Mouse (Mus musculus) heart, adult 18-20 months (tissue): ENCODE data around the gene Impad1. TPM values are rescaled to one million over a fixed set of nuclear protein-coding genes. Genes with fewer than 3 reads are reported as not detected.

ENCODE experiments used
- DNase-seq, 2 experiments: peaks; one replicate each; pipeline ENCODE4 v3.0.0; 2021 to 2022; ENCODE audit warnings: mixed read lengths in 1 of 2
- long read RNA-seq, 2 experiments: library from polyadenylated mRNA; stranded (forward); transcript quantifications; one replicate each; pipeline ENCODE4 v2.0.0; 2021
- total RNA-seq, 2 experiments: library from RNA; stranded (reverse); gene quantifications; 2 replicates each; pipeline ENCODE4 v1.2.3; 2021

The Impad1 gene
- 10 to 100 TPM; 22.7 to 23.9 TPM for total RNA-seq
- long read RNA-seq, experiment 1, full-length matches to known transcripts: 5 of 5 reads
- long read RNA-seq, experiment 1, partial matches to known transcripts: 0 of 5 reads
- long read RNA-seq, experiment 1, other reads (novel, unspliced or antisense): 0 of 5 reads
- long read RNA-seq, experiment 2, full-length matches to known transcripts: 3 of 5 reads
- long read RNA-seq, experiment 2, partial matches to known transcripts: 0 of 5 reads
- long read RNA-seq, experiment 2, other reads (novel, unspliced or antisense): 2 of 5 reads

DNA sequence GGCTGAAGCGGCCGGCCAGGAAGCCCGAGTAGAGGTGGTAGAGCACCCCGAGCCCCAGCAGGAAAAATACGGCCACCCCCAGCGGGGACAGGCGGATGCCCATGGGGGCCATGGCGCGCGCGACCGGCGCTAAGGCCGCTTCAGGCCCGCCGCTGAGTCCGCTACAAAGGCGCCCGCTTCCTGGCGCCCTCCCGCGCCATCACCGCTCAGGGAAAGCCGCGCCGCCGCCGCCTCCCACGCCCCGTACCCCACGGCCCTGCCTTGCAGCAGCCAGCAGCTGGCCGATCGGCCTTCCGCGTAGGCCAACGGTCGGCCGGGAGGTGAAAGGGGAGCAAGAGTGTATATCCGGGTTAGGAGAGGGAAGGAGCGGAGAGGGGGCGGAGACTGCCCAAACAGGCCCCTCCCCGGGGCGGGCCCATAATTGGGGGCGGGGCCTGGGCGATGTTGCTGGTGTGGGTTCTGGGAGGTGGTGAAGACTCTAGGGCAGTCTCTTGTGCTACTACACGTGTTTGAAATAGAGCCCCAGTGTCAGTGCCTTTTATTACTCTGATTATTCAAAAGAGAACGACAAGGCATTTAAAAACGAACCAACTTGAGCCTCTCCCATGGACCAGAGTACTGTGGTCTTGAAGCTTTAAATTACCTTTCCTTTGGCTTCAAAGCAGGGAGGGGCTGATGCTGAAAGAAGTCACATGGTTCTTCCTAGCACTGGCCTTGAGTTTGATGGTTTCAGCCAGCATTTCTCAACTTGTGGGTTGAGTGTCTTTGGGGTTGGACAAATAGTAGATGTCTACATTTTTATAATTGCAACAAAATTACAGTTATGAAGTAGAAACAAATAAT lies at the start of gene Impad1:
Impad1 (minus strand) TSS at position 364 of the 843 bp plus-strand sequence.
- peak; percentile 90 to 92 for DNase-seq

DNA sequence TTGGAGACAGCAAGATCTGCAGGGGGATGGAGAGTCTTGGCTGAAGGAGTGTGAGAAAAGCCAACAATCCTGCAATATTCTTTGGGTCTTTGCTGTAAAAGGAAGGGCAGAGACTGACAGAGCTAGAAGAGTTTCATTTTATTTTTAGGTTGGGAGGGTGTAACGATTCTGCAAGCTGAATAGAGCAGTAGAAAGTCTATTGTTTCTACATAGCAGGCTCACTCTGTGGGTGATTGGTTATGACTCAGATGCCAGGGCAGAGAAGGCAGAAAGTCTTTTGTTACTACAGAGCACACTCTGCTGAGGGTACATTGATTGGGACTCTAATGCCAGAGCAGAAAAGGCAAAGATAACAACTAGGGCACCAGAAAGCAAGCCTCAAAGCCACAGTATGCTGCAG lies 47.0 kb upstream of the Impad1 start:
- no peak for DNase-seq

DNA sequence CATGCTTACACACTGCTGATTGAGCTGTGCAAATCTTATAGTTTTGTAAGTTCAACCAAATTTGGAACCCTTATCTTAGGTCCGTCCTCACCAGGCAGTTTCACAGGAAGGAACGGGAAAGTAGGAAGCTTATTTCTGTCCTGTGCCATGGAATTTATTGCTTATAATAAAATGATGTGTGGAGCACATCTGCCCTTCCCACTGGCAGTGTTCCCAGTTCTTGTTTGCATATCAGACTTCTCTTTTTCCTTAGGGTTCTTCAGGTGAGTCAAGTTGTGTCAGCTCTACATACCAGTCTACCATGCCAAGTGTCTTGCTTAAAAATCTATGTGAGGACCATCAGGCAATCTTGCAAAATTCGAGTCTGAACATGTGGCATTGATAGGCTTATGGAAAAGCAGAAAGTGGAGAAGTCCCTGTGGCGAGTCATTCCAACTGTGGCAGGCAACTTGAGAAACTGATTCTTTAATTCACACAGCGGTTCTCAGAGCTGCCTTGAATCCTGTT lies 40.7 kb upstream of the Impad1 start:
- DNase-seq: no peak

DNA sequence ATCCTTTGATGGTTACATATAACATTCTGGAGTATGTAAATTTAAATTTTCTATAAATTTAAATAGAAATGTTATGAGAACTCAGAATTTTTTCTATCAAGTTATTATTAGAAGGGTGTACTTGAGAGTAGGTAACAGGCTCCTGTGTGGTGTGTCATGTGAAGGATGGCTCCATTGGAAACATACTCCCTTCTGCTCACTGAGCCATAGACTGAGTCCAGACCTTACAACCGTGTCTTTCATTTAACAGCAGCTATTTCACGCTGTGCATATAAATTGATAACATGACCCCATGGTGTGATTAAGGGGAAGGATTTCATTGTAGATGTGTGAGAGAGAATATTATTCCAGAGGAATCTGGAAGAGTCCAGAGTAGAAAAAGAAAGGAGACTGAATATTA lies 35.0 kb upstream of the Impad1 start:
- DNase-seq: no peak

DNA sequence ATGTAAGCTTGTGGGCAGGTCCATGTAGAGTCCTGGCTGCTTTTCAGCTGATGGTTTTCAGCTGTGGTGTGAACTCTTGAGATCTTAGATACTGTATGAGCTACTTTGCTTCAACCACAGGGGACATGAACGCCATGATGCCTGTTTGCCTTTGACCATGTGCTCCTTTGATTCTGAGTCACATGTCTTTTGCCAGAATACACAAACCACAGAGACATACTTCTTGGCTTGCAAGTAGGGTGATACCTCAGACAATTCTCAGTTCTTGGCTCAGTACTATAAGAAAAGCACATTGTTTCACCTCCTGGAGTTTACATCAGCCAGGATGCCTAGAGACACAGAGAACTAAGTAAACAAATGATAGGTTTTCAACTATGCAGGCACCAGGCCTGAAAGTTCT lies 29.0 kb upstream of the Impad1 start:
- peak; percentile 5 to 36 for DNase-seq

DNA sequence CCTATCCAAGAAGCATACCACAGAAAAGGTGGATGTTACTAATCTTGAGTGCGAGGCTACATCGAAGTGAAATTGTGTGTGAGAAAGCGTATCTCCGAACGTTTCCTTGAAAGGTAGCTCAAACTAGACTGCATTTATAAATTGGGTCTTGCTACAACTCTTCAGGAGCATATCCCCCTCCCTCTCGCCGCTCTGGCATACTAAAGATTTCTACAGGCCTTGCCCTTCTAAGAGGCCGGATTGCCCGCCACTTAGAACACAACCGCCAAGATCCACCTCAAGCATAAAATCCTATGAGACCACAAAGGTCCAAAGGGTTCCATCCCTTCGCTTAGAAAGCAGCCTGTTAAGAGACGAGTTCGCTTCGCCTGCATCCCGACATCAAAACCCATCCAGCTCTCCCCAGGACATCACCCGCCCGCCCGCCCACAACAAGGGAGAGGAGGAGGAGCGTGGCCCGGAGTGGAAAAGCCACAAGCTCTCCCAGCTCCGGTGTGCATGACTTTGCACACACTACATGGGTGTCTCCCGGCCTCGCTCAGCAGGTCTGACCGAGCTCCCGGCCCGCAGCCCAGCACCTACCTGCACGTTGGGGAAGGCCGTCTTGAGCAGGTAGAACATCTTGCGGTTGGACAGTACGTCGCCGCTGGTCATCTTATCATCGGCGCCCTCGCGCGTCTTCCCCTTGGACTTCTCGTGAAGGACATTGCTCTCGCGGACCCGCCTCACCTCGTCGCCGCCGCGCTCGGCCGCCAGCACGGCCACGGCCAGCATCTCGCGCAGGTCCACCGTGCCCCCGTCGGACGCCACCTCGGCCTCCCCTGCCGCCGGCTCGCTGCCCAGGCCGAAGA lies 789 bp downstream of the Impad1 start:
- peak; percentile 36 to 60 for DNase-seq

DNA sequence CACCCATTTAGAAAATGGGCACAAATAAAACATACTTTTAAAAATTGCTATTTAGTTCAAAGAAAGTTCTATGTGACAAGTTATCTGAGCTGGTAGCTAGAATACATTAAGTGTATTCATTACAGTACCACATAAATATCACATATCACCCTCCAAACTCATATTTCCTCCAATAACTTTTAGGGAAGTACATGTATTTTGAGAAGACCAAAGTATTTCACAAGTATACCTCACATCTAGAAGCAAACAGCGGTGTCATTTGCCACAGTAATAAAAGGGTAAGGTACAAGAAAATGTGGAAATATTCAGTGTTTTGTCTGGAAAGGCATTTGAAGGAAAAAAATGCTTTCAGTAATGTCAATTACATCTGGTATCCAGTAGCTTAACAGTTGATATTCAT lies 2.0 kb downstream of the Impad1 start:
- DNase-seq: no peak

DNA sequence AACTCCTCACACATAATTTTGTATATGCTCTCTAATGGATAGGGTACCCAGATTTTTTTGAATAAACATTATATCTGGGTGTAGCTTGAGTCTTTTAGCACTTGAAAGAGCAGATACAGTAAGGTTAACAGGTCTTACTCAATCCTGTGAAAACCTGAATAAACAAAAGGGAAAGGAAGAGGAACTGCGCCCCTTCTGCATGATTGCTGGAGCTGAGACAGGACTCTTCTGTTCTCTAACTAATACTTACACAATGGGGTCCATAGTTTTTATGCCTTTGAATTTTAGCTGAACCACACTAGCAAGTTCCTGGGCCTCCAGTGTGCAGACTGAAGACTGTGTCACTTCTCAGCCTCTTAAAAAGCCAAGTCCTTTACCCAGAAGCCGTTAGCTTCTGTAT lies 8.0 kb downstream of the Impad1 start:
- DNase-seq: no peak

DNA sequence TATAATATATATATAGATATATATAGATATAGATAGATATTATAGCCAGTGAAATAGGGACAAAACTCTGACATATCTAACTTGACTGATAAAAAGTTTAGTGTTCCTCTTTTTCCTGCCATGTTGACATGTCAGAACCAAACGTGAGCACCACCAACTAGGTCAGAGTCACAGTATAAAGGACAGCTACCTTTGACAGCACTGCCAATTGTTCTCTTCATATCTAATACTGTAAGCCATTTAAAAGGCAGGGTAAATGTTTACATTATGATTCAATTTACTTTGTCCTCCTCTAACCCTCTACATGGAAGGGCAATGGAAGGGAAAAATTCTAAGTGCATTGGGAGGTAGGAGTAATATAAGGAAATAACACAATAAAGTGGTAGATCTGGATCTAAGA lies 8.8 kb downstream of the Impad1 start:
- no peak for DNase-seq

DNA sequence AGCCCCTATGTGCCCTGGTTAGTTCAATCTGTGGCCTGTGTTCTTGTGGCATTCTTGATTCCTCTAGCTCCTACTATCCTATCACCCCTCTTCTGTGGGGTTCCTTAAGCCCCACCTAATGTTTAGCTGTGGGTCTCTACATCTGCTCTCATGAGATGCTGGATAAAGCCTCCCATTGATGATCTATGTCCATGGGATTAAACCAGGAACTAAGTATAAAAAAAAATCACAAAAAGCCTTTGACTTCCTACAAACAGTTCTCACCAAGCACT lies 9.5 kb downstream of the Impad1 start:
- DNase-seq: no peak

DNA sequence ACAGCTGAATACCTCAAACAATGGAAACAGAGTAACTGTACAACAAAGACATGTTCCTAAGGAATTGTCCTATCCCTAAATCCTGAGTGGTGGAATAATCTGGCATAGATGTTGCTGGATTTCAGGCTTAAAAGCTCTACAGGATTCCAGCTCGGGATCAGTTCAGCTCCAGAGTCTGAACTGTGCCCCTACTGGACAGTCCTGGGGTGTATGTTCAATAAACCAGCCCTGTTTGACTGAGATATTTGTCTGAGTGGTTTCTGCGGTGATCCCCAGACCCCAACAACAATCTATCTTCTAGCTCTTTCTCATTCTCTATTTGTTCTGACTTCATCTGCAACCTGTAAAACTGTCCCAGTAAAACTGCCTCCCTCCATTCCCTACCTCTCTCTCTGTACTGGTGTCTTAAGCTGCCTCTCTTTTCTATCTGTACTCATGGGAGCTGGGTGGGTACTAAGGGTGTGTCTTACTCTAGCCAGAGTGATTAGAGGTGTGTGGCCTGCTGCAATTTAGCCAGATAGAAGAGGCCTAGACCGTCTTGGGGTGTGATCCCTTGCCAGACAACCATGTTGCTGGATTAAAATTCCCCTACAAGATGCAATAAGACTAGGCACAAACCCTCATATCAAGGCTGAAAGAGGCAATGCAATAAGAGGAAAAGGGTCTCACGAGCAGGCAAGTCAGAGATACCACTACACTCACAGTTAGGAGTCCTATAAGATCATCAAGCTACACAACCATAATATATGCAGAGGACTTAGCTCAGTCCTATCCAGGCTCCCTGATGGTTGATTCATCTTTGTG lies 10.1 kb downstream of the Impad1 start:
- no peak for DNase-seq

DNA sequence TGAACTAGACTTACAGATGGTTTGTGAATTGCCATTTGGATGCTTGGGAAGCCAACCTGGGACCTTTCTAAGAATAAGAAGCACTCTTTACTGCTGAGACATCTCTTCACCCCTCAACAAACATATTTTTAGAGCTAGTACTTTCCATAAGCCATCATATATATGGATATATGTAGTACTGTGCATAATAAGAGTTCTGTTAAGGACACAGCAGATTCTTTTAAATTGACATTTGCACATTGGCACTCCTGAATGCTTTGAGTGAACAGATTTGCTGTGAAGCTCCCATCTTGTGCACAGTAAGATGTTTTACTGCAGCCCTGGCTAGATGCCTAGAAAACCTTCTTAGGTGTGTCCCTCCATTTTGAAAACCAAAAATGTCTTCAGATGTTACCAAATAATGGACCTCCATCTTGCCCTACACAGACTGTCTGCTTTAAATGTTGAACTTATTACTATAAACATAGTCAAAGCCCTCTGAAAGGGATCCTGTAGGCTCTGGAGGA lies 13.8 kb downstream of the Impad1 start:
- no peak for DNase-seq

DNA sequence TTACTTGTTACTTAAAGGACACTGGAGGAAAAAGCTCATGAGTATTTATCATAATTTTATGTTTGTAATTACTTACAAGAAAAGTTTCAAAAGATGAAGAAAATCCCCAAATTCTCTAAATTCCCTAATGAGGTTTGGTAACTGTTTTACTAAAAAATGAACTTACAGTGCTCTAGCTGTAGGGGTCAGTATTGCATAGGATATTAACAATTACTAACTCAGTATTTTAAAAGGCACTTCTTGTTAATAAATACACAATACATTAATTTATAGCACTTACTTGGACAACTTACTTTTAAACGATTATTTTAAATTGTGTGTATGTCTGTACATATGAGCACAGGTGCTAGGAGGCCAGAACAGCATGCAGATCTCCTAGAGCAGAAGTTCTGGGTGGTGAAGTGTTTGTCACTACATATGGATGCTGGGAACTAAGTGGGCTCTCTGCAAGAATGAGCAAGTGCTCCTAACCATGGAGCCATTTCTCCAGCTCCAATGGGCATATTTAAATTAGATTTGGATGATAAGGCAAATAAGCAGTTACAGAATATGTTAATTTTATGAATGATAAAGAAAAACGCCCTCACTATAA lies 21.5 kb downstream of the Impad1 start:
- DNase-seq: peak in 1 of 2 experiments; percentile 21

DNA sequence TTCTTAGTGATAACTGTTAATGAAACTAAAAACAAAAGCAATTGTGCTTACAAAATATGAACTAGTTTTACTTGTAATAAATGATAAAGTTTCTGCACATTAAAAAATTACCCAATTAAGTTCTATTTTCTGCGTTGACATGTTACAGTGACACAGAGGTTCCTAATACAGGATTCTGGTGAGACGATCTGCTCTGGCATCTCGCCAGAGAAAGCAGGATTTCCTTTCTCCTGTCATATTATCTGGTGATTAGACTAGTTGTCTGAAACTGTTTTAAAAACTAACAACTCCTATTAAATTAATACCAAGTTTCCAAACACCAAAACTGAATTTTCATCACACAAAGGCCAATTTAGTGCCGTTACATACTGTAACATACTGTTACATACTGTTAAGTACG lies 27.3 kb downstream of the Impad1 start:
- no peak for DNase-seq

DNA sequence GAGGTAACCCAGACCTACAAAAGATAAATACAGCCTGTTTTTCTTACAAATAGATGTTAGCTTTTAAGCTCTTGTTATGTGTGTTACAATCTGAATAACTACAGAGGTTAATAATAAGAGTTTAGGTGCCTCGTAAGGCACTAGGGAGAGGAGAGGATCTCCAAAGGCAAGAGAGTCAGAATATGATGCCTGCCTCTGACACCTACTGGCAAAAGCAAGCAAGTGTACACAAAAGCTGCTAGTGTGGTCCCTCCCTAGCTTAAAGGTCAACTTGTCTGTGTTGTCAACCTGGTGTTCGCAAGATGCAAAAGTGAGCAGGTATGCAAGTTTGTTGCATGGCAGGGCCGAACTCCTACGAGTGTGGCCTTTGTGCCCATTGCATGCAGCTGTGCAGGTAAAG lies 34.8 kb downstream of the Impad1 start:
- DNase-seq: no peak

DNA sequence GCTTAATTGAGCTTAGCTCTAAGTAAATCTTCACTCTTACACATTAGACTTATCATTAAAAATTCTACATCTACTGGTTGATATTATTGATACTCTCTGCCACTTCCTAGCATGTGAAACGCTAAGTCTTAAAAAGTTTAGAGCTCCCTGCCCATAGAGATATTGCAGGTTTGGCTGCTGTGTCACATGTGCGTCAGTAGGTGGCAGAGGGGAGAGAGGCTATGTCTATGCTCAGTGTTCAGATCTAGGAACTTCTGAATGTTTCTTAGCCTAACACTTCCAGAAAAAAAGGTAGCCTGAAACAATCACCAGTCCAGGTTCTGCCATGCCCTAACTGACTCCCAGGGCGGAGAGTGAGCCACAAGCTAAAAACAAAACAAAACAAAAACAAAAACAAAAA lies 63.7 kb downstream of the Impad1 start:
- DNase-seq: no peak

DNA sequence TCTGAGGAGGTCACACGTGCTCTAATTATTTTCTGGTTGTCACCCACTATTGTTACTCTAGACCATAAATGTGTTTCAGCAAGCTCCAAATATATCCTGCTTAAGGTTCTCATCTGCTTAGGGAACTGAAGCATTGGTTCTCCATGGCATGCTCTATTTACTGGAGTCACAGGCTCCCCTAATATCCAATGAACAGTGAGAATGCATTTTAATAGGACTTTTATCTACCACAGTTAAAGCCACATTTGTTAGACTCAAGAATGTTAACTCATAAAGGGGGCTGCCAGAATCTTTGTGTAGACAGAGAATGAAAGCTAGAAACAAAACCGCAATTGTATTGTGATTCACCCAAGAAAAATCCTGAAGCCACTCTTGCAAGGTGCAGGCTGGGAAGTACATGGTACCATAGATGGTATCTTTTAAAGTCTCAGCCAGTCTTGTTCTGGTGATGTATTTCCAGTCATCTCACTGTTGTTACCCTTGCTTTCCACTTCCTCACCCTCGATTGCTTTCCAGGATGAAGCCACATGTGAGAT lies 66.8 kb downstream of the Impad1 start:
- DNase-seq: no peak

DNA sequence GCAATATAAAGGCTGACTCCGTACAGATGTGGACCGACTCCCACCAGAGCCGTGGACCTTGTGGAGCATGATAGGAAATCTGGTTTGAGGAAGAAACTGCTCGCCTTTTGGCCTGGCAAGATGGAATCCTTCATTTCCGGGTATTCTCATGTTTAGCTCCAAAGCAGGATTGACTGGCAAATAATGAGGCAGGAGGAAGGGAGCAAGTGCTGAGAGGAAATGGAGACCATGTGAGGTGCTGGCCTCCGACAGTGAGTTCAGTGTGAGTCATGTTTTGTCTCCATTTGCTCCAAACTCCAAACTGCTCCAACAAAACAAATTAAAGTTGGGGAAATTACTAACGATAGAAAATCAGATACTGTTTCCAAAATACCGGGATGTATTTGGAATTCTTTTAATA lies 69.3 kb downstream of the Impad1 start:
- DNase-seq: peak; percentile 19 to 27

DNA sequence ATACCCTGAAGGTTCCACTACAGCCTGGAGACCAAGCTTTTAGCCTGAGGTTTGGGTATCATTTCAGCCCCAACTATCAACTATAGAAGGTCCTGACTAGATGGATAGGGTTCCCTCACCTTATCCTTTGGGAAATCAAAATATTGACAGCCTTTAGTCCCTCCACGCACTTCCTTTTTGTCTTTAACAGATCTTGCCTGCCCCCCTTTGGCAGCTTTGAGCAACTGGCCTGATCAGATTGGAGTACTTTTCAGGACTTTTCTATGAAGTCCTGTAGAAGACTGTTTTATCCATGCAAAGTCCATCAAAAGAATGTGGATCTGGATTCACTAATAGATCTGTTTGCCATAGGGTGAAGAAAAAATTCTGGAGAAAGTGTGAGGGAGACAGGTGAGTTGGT lies 71.1 kb downstream of the Impad1 start:
- DNase-seq: no peak

DNA sequence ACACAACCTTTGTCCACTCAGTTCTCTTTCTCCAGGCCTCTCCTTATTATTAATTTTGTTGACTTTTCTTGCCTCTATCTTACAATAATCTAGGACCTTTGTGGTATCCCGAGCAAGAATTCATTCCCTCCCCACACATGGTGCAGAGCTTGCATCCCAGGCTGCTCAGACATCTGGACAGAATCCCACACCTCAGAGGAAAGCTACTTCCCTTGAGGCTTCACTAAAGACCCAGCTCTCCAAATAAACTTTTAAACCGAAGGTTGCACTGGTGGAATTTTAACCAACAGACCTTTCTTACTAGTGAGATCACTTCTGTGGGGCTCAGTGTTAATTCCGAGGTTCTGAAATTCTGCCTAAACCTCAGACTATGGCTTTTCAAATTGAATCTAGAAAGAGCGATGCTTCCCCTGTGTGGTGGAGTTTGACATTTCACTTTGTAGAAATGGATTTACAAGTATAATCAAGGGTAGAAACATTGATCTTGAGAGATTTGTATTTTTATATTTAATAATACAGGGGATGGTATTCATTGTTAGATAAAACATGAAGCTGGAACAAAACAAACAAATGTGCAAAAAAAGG lies 75.3 kb downstream of the Impad1 start:
- DNase-seq: peak; percentile 10 to 48
